Mouse (Mus musculus) myocyte (in vitro differentiated cells): ENCODE results near the gene Susd6.

Experiments
- E2F4 ChIP-seq: IDR thresholded peaks from one replicate; pipeline ENCODE4 v1.6.1; 2011; ENCODE audit warnings: mild to moderate bottlenecking, control low read depth, moderate library complexity; ENCODE audit not compliant: insufficient read depth
- MAX ChIP-seq: IDR thresholded peaks from one replicate; pipeline ENCODE4 v1.6.1; 2011; ENCODE audit warnings: low read depth, mild to moderate bottlenecking, control low read depth
- MYOG ChIP-seq, 3 experiments: IDR thresholded peaks; one replicate each; pipeline ENCODE4 v1.6.1; 2011; ENCODE audit warnings: control low read depth in 2 of 3, low read depth in 2 of 3, mild to moderate bottlenecking in 2 of 3; ENCODE audit not compliant: insufficient read length in 2 of 3, control insufficient read depth in 1 of 3, insufficient read depth in 1 of 3
- POLR2A ChIP-seq: IDR thresholded peaks from one replicate; pipeline ENCODE4 v1.6.1; 2011; ENCODE audit warnings: low read depth, mild to moderate bottlenecking, control low read depth, moderate library complexity; ENCODE audit not compliant: insufficient read length
- POLR2AphosphoS2 ChIP-seq: IDR thresholded peaks from one replicate; pipeline ENCODE4 v1.6.1; 2011; ENCODE audit warnings: low read depth, control low read depth; ENCODE audit not compliant: insufficient read length
- USF1 ChIP-seq: IDR thresholded peaks from one replicate; pipeline ENCODE4 v1.6.1; 2011; ENCODE audit warnings: low read depth, mild to moderate bottlenecking, control low read depth, moderate library complexity

DNA sequence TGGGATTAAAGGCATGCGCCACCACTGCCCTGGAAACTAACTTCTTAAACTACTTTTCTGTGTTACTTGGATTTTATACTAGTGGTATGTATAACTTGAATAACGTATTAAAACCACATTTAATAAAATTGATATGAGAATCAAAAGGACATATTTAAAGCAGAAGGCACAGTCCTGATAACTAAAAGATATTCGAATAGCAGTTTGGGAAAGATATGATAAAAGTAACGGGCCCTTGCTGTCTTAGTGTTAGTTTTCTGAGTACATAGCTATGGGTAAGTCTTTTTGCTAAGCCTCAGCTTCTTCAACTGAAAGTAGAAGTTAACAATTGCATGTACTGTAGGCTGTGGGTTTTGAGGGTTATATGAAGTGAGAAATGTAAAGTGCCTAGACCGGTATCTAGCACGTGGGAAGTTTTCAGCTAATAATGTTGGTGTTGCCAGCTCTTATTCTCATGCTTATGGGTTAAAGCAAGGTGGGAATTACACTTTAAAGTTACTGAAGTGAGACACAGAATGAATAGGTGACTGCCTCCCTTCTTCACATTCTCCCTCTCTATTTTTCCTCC, 14.6 kb downstream of the Susd6 start:
- TF ChIP-seq MAX (no peak), POLR2A (no peak), E2F4 (no peak), POLR2AphosphoS2 (no peak), USF1 (no peak), MYOG (IDR thresholded peaks at IDR 0.05; ENCODE audit: control insufficient read depth in 1 of 3, insufficient read depth in 1 of 3, insufficient read length in 2 of 3, low read depth in 2 of 3) (no peak)
